In genomic region chr1:162508211-162509005, GRCm38 (mm10) we compare ENCODE assay signal across 18 mouse cellular contexts. TPM values are rescaled to one million over a fixed set of nuclear protein-coding genes. Genes with fewer than 3 reads are reported as not detected.
DNase-seq lines count a peak whose midpoint lies in the region; TF ChIP-seq lines count a peak whose summit lies in the region.
"Had no signal": no experiment of that assay in that cellular context is flagged by ENCODE, and none has a peak within 500 bp of the region (broad histone marks: within the 10 kb centered on the region; RNA-seq: fewer than 3 reads in every experiment).

No protein-coding gene starts in this region.

- no peak for DNase-seq in gastrocnemius, adult 2 months
- no peak for DNase-seq in gastrocnemius, postnatal 25 days
- DNase-seq in retina, postnatal 1 day: peak; percentile 55
- no peak for DNase-seq in retina, embryonic 14.5 days (ENCODE audit: low spot score)
- peak; percentile 14 for DNase-seq in brain, embryonic 14.5 days (ENCODE audit: low read depth)
- DNase-seq in thymus, postnatal 25 days: no peak
- no peak for DNase-seq in thymus, postnatal 0 days (ENCODE audit: low spot score)
- DNase-seq: cerebellum, adult 11 months; right cerebral cortex, postnatal 25 days; thymus, adult 18-20 months had no signal

- intact Hi-C loops in gastrocnemius, adult 2 months (cut with DNase I): no loop called here

- TF ChIP-seq POLR2A in brain, embryonic 14.5 days (IDR thresholded peaks at IDR 0.05; ENCODE audit: borderline replicate concordance, extremely low read depth, insufficient read depth, insufficient read length, poor library complexity, severe bottlenecking): no peak

- peak overlapping the region; percentile 58 for H3K27ac ChIP-seq in gastrocnemius, adult 2 months
- H3K27ac ChIP-seq: embryonic facial prominence, embryonic 12.5 days; hindbrain, embryonic 13.5 days; kidney, embryonic 15.5 days; liver, embryonic 14.5 days; lung, embryonic 15.5 days; midbrain, embryonic 13.5 days; neural tube, embryonic 13.5 days had no signal

- no peak overlapping the region for H3K4me3 ChIP-seq in gastrocnemius, adult 2 months
- H3K4me3 ChIP-seq: embryonic facial prominence, embryonic 12.5 days; erythroblast, embryonic 14.5 days; hindbrain, embryonic 13.5 days; kidney, embryonic 15.5 days; lung, embryonic 15.5 days; midbrain, embryonic 13.5 days; neural tube, embryonic 13.5 days had no signal

- no peak for TF ChIP-seq CTCF in gastrocnemius, adult 2 months (IDR thresholded peaks at IDR 0.05)
- no peak for TF ChIP-seq CTCF in brain, embryonic 14.5 days (IDR thresholded peaks at IDR 0.05; ENCODE audit: borderline replicate concordance, extremely low read depth, insufficient read depth, insufficient read length)

RNA-seq across cellular contexts. Expression of gene Dnm3, which starts 30.6 kb away (rescaled TPM):
- 1 to 10 TPM; 6.5 to 8.7 TPM for total RNA-seq in gastrocnemius, adult 2 months (2021)
- total RNA-seq in gastrocnemius, postnatal 25 days (2021): 1 to 10 TPM; 4.7 to 7.6 TPM
- 27.1 and 45.3 TPM in 2 replicates for polyA plus RNA-seq in brain, embryonic 14.5 days (2012; rRNA removed)
- polyA plus RNA-seq in thymus, postnatal 0 days (2015; fragmentation: Nextera tagmentation; extraction: Ambion mirVana): 2.1 and 2.2 TPM in 2 replicates

RNA-seq across cellular contexts. Expression of gene Mettl13, which starts 39.9 kb away (rescaled TPM):
- 1 to 10 TPM; 6.6 to 8.9 TPM for total RNA-seq in gastrocnemius, adult 2 months (2021)
- total RNA-seq in gastrocnemius, postnatal 25 days (2021): 1 to 10 TPM; 5.5 to 6.5 TPM
- polyA plus RNA-seq in brain, embryonic 14.5 days (2012; rRNA removed): 16.7 and 18.0 TPM in 2 replicates
- 17.7 and 17.9 TPM in 2 replicates for polyA plus RNA-seq in thymus, postnatal 0 days (2015; fragmentation: Nextera tagmentation; extraction: Ambion mirVana)

Comparison
In these comparisons a context has a peak if more than half of its experiments do, and no peak if none do; other contexts are left out.
1. DNase-seq: peak in retina, postnatal 1 day (single experiment) and brain, embryonic 14.5 days (single experiment); none in gastrocnemius, adult 2 months (single experiment), gastrocnemius, postnatal 25 days (single experiment), retina, embryonic 14.5 days (single experiment), thymus, postnatal 25 days (single experiment) and thymus, postnatal 0 days (single experiment).